Mouse (Mus musculus) heart, embryonic 12.5 days (tissue): Measurements from ENCODE around the gene Ptpru. TPM values are rescaled to one million over a fixed set of nuclear protein-coding genes. Genes with fewer than 3 reads are reported as not detected.
"Not testable (repeated sequence)": the region's sequence is repeated elsewhere in the genome, so short reads cannot be mapped to it uniquely, and the experiment has no call there.

ENCODE experiments used
- ATAC-seq: fragments of 200-750 bp; cut with Nextera tagmentation; 2 replicates; pipeline ENCODE4 v1.8.0; 2017; ENCODE audit warnings: moderate TSS enrichment, moderate library complexity; ENCODE audit not compliant: insufficient number of reproducible peaks, low FRiP score
- H3K27ac ChIP-seq: fragments of 300-500 bp; sonication (generic); 2 replicates; pipeline ENCODE4 v1.5.1; 2016; ENCODE audit warnings: mild to moderate bottlenecking, moderate library complexity; ENCODE audit not compliant: poor library complexity, severe bottlenecking
- H3K27me3 ChIP-seq: fragments of 300-500 bp; sonication (generic); replicated peaks from 2 replicates; pipeline ENCODE4 v1.6.1; 2016; ENCODE audit warnings: mild to moderate bottlenecking, moderate library complexity
- H3K36me3 ChIP-seq: fragments of 300-500 bp; sonication (generic); 2 replicates; pipeline ENCODE4 v1.6.1; 2016; ENCODE audit warnings: mild to moderate bottlenecking, moderate library complexity
- H3K4me1 ChIP-seq: fragments of 300-500 bp; sonication (generic); replicated peaks from 2 replicates; pipeline ENCODE4 v1.6.1; 2016; ENCODE audit warnings: mild to moderate bottlenecking
- H3K4me2 ChIP-seq: fragments of 300-500 bp; sonication (generic); 2 replicates; pipeline ENCODE4 v1.6.1; 2016; ENCODE audit warnings: mild to moderate bottlenecking, moderate library complexity
- H3K4me3 ChIP-seq: fragments of 300-500 bp; sonication (generic); 2 replicates; pipeline ENCODE4 v1.5.1; 2016; ENCODE audit warnings: mild to moderate bottlenecking
- H3K9ac ChIP-seq: fragments of 300-500 bp; sonication (generic); 2 replicates; pipeline ENCODE4 v1.6.1; 2016; ENCODE audit warnings: mild to moderate bottlenecking, moderate library complexity
- H3K9me3 ChIP-seq: fragments of 300-500 bp; sonication (generic); replicated peaks from 2 replicates; pipeline ENCODE4 v1.6.1; 2016; ENCODE audit warnings: mild to moderate bottlenecking, moderate library complexity
- WGBS: fragments of 180-500 bp; shearing (Covaris S2); methylation state at CpG from one replicate; pipeline ENCODE4 v1.1.7; 2016; 5-methylcytosine and 5-hydroxymethylcytosine counted together
- polyA plus RNA-seq: library from polyadenylated mRNA; unstranded; fragments of >200 nt; fragmentation: Nextera tagmentation; extraction: Ambion mirVana; gene quantifications from 2 replicates; pipeline ENCODE4 v1.2.1, GENCODE M21; 2016

Gene Ptpru
- polyA plus RNA-seq, 1 experiment from 2014 or later = 1.8 TPM

- no peak overlapping the region for H3K27ac ChIP-seq
- 79% methylated on average over 10 of the region's 10 CpGs for WGBS
- no peak for ATAC-seq
Observed at GRCm38 (mm10) chr4:131814869-131815268, 23.2 kb downstream of the Ptpru start.

GRCm38 (mm10) chr4:131813798-131814197 lies 24.3 kb downstream of the Ptpru start:
- peaks cover 6% of the 10 kb centered on the region; the same call in 1 of the 2 replicates for H3K27me3 ChIP-seq
- H3K4me1 ChIP-seq = peaks cover 2% of the 10 kb centered on the region; the same call in 1 of the 2 replicates
- no peak overlapping the region for H3K27ac ChIP-seq
- WGBS = 81% methylated on average over 7 of the region's 7 CpGs
- no peak overlapping the region for H3K9ac ChIP-seq
- no peak overlapping the region for H3K4me3 ChIP-seq
- H3K36me3 ChIP-seq = no peaks in the 10 kb centered on the region
- H3K4me2 ChIP-seq = no peak overlapping the region
- H3K9me3 ChIP-seq = no peaks in the 10 kb centered on the region
- ATAC-seq = no peak

More at GRCm38 (mm10) chr4:131814869-131815268, 23.2 kb downstream of the Ptpru start:
- H3K36me3 ChIP-seq = no peaks in the 10 kb centered on the region
- H3K9ac ChIP-seq = no peak overlapping the region
- peaks cover 16% of the 10 kb centered on the region for H3K27me3 ChIP-seq
- peaks cover 4% of the 10 kb centered on the region; the same call in 1 of the 2 replicates for H3K4me1 ChIP-seq
- no peaks in the 10 kb centered on the region for H3K9me3 ChIP-seq
- H3K4me3 ChIP-seq = no peak overlapping the region
- no peak overlapping the region for H3K4me2 ChIP-seq

DNA sequence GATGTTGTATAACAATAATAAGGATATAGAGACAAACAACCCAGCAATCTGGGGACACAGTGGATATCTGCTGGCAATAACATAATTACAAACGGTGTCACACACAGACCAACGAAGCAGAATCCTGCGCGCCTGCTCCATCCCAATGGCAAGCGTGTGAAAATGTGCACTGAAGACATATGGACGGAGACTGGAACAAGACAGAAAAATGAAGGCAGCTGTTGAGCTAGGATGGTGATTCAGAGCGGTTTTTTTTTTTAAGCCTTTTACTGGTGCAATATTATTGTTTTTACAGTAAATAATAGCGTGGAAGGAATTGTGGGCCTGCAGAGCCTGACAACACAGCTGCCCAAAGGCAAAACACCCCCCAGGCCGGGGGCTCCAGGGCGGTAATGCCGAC lies 25.6 kb downstream of the Ptpru start:
- Histone ChIP-seq H3K36me3 (no peaks in the 10 kb centered on the region), H3K9me3 (no peaks in the 10 kb centered on the region), H3K4me2 (no peak overlapping the region), H3K4me1 (no peaks in the 10 kb centered on the region), H3K4me3 (no peak overlapping the region), H3K9ac (no peak overlapping the region), H3K27ac (no peak overlapping the region), H3K27me3 (0 out of 2 replicates have a peak, but pooled peaks cover 3% of the 10 kb centered on the region)
- 79% methylated on average over 11 of the region's 11 CpGs for WGBS
- ATAC-seq = no peak

DNA sequence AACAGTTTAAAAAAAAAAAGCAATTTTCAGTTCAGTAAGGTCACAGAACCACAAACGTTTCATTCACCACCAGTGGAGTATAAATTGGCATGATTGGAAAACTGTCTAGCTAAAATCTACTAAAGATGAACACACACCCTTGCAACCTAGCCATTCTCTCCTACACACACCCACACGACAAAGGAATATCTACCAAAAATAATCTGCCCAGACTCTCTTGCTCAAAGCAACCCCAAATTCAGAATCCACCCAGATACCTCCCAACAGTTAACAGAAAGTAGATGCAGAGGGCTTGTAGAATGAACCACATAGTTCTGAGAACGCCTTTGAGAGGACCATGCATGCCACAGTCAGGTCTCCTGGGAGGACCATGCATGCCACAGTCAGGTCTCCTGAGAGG lies 32.8 kb downstream of the Ptpru start:
- WGBS = 68% methylated on average over 3 of the region's 3 CpGs
- Histone ChIP-seq H3K36me3 (no peaks in the 10 kb centered on the region), H3K4me2 (no peak overlapping the region), H3K4me3 (no peak overlapping the region), H3K4me1 (no peaks in the 10 kb centered on the region), H3K9ac (no peak overlapping the region), H3K27ac (no peak overlapping the region), H3K9me3 (no peaks in the 10 kb centered on the region), H3K27me3 (no peaks in the 10 kb centered on the region)
- no peak for ATAC-seq

GRCm38 (mm10) chr4:131804732-131805131 lies 33.4 kb downstream of the Ptpru start:
- H3K4me1 ChIP-seq, H3K36me3 ChIP-seq, H3K27me3 ChIP-seq, H3K4me3 ChIP-seq, H3K4me2 ChIP-seq, H3K9me3 ChIP-seq, H3K9ac ChIP-seq, H3K27ac ChIP-seq: not testable (repeated sequence)
- 86% methylated on average over 5 of the region's 6 CpGs for WGBS
- peak; percentile 49 for ATAC-seq

DNA sequence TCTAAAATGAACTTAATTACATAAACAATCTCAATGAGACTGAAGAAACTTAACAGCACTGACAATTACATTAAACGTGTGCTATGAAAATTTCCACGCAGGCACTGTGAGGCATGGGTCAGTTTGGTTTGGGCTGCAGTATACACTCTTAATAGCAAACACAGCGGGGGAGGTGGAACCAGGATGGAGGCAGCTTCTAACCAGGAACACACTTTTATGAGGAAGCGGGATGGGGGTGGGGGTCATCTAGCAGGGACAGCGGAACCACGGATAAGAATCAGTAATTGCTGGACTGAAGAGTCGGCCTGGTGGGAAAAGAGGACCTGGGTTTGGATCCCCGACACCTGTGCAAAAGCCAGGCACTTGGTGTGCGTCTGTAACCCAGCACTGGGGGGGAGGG lies 34.2 kb downstream of the Ptpru start:
- Histone ChIP-seq H3K4me1 (no peaks in the 10 kb centered on the region), H3K36me3 (no peaks in the 10 kb centered on the region), H3K27ac (no peak overlapping the region), H3K4me3 (no peak overlapping the region), H3K4me2 (no peak overlapping the region), H3K9me3 (no peaks in the 10 kb centered on the region), H3K27me3 (no peaks in the 10 kb centered on the region), H3K9ac (no peak overlapping the region)
- WGBS = 69% methylated on average over 9 of the region's 9 CpGs
- ATAC-seq = no peak

DNA sequence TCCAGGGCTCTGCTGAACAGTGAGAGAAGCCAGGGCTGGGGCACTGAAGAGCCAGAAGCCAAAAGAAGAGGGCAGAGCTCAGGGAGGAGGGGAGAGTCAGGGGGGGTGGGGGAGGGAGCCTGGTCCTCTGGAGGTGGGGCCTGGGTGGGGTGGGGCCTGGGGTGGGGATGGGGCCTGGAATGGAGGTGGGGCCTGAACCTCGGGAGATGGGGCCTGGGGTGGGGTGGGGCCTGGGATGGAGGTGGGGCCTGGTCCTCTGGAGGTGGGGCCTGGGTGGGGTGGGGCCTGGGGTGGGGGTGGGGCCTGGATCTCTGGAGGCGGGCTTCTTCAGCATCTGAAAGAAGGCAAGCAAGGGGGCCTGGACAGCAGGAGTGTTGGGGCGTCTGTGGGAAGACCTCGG lies 39.1 kb downstream of the Ptpru start:
- H3K4me2 ChIP-seq = no peak overlapping the region
- no peaks in the 10 kb centered on the region; the same call in 1 of the 2 replicates for H3K4me1 ChIP-seq
- no peak overlapping the region for H3K27ac ChIP-seq
- H3K36me3 ChIP-seq = no peaks in the 10 kb centered on the region
- no peak overlapping the region for H3K4me3 ChIP-seq
- WGBS = 28% methylated on average over 3 of the region's 4 CpGs
- peaks cover 15% of the 10 kb centered on the region for H3K27me3 ChIP-seq
- H3K9me3 ChIP-seq = no peaks in the 10 kb centered on the region
- peak; percentile 40; the same call in 1 of the 2 replicates for ATAC-seq
- no peak overlapping the region for H3K9ac ChIP-seq

DNA sequence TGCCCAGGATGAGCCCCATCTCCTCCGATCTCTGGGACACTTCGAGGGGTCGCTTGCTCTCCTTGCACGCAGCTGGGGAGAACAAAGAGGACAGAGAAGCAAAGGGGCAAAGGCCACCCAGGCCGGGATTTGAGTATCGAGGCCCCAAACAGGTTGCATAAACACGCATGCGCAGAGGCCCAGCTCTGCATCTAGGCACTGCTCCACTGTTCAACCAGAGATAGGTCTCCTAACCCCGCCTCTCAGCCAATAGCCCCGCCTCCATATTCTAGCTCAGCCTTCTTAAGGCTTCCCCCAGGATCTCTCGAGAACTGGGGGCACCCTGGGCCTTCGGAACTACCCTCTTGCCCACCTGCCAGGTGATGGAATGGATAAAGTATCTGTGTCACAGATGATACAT lies 40.2 kb downstream of the Ptpru start:
- Histone ChIP-seq H3K4me3 (no peak overlapping the region), H3K4me1 (no peaks in the 10 kb centered on the region; the same call in 1 of the 2 replicates), H3K4me2 (no peak overlapping the region), H3K9ac (no peak overlapping the region), H3K27ac (no peak overlapping the region), H3K36me3 (no peaks in the 10 kb centered on the region), H3K9me3 (no peaks in the 10 kb centered on the region), H3K27me3 (peaks cover 15% of the 10 kb centered on the region)
- WGBS = 66% methylated on average over 12 of the region's 12 CpGs
- ATAC-seq = no peak

DNA sequence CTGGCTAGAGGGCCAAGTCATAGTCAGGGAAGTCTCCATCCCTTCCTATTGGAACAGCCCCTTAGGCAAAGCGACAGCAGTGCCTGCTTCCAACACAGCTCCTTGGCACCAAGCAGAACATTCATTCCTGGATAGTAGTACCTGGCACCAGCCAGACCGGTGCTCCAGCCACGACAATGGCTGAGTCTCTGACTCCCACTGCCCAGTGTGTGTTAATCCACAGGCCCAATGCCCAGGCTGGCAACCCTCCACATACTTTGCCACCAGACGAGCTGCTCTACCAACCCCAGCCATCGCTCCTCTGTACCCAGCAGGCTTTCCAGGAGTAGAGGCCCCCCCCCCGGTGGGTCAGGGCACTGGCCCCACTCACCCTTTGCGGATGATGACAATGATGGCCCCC lies 40.6 kb downstream of the Ptpru start:
- H3K9ac ChIP-seq = no peak overlapping the region
- H3K9me3 ChIP-seq = no peaks in the 10 kb centered on the region
- H3K4me1 ChIP-seq = no peaks in the 10 kb centered on the region; the same call in 1 of the 2 replicates
- H3K4me2 ChIP-seq = no peak overlapping the region
- H3K4me3 ChIP-seq = no peak overlapping the region
- H3K27me3 ChIP-seq = peaks cover 15% of the 10 kb centered on the region
- no peak for ATAC-seq
- 80% methylated on average over 7 of the region's 7 CpGs for WGBS
- no peaks in the 10 kb centered on the region for H3K36me3 ChIP-seq
- no peak overlapping the region for H3K27ac ChIP-seq

DNA sequence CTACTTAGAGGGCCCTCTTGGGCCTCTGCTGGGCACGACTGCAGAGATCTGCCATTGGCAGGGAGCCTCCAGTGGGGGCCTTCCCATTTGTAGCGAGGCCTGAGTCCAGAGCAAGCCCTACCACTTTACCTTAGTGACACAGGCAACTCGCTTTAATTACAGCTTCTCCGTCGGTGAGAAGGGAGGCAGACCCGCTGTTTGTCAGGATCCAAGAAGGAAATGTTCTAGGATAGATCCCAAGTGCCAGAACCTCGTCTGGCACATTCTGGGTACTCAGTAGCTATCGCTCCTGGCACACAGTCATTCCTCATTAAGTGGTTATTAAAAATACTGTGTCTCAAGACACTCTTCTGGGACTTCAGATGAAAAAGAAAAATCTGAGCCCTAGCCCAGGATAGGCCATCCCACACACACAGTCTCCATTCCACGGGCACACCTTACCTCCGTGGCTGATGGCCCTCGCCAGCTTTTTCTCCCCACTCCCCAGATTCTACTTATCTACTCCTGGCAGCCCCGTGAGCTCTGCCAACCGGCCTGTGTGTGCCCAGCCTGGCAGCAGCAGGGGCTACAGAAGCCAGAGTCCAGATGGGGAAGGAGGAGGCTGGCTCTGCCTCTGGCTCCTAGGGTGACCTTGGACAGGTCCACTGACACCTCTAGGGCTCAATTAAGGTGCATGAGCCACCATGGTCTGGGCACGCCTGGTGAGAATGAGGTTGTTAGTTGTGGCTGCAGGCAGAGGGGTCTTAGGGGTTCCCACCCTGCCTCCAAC lies 41.6 kb downstream of the Ptpru start:
- Histone ChIP-seq H3K9me3 (no peaks in the 10 kb centered on the region), H3K4me3 (no peak overlapping the region), H3K4me2 (no peak overlapping the region), H3K4me1 (no peaks in the 10 kb centered on the region; the same call in 1 of the 2 replicates), H3K27ac (no peak overlapping the region), H3K27me3 (peaks cover 15% of the 10 kb centered on the region), H3K36me3 (no peaks in the 10 kb centered on the region), H3K9ac (no peak overlapping the region)
- WGBS = 71% methylated on average over 14 of the region's 14 CpGs
- no peak for ATAC-seq

DNA sequence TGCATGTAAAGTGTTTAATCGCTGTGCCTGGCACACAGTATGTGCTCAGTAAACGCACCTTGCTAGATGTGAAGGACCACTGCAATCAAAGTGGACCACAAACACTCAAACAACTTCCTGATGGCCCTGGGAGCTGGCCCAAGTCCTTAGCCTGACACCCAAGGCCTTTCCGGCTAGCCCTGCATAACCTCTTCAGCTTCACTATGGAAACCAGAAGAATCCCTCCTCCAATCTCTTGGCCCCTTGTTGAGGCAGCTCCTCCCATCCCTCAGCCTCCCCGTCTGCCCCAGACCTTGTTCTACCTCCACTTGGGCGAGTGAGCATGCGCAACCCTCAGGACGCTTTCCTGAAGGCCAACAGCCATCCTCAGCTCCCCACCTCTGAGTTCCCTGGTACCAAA lies 51.3 kb downstream of the Ptpru start:
- Histone ChIP-seq H3K4me2 (no peak overlapping the region), H3K27ac (no peak overlapping the region), H3K36me3 (no peaks in the 10 kb centered on the region), H3K9me3 (no peaks in the 10 kb centered on the region), H3K9ac (no peak overlapping the region), H3K27me3 (0 out of 2 replicates have a peak, but pooled peaks cover 16% of the 10 kb centered on the region), H3K4me3 (no peak overlapping the region), H3K4me1 (peaks cover 2% of the 10 kb centered on the region; the same call in 1 of the 2 replicates)
- ATAC-seq = no peak
- 76% methylated on average over 7 of the region's 7 CpGs for WGBS
